Mouse (Mus musculus): ENCODE results near the gene Vsnl1.

Vsnl1 gene

DNA sequence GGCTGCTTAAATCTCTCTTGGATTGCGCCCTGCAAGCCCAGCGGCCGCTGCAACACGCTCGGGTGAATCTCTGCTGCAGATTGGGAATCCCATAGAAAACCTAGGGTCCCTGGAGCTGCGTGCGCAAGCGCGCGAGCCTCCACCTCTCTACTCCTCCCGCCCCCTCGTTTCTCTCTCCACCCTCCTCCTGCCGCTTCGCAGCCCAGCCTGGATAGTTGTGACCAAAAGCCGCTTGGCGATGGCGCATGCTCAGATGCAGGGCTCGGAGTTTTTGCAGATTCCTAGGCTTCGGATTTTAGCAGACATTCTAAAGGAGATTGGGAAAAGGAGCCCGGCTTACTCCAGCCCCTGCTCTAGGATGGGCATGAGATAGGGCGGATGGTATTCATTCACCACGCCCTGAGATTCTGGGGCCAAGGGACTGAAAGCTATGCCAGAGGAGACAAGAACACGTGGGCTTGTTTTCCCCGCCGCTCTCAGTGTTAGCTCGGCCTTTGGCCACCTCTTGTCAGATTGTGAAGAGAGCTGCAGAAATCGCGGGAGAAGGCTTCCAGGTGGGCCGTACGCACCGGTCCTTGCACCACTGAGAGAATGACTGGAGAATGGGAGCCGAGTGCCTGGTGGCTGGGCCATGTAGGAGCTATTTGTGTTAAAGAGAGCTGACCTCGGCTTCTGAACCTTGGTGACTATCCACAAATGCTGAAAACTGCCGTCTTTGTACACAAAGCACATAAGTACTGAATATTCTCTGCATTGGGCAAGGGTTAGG lies at the start of gene Vsnl1:
Gene Vsnl1 (minus strand): TSS at position 117 of the 769 bp plus-strand sequence.
- peak; percentile 79 to 92 for DNase-seq (ENCODE audit: low spot score in 2 of 2)

DNA sequence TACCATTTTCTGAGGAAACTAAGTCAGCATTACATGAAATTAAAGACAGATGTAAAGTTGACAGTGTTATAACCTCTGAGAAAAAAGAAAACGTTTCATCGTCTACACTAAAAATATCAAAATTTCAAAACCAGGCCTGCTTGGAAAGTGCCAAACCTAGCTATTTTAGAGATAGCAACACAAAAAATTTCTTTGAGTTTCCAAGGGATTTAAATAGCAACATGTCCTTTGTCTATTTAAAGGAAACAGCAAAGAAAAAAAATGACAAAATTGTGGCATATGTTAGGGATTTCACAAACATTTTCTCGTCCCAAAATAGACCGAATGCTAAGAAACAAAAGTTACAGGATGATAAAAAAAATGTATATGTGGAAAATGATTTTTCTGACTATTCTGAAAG lies 20.2 kb upstream of the Vsnl1 start:
- no peak for DNase-seq (ENCODE audit: low spot score in 2 of 2)

DNA sequence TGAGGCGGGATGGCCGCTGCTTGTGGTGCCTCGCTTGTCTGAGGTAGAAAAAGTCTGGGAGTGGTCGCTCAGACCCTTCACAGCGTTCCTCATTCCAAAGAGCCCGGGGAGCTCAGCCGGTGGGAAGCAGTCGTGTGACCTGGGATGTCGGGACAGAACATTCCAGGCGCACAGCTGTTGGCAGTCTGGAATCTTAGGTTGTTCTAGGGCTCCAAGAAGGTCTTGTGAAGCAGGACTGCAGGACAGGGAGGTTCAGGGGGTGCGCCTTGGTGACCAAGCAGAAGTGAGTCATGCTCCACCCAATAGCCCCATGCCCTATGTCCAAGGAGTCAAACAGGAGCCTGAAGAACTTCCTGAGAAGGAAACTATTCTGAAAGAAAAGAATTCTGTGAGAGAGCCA lies 19.8 kb upstream of the Vsnl1 start:
- no peak for DNase-seq (ENCODE audit: low spot score in 2 of 2)

DNA sequence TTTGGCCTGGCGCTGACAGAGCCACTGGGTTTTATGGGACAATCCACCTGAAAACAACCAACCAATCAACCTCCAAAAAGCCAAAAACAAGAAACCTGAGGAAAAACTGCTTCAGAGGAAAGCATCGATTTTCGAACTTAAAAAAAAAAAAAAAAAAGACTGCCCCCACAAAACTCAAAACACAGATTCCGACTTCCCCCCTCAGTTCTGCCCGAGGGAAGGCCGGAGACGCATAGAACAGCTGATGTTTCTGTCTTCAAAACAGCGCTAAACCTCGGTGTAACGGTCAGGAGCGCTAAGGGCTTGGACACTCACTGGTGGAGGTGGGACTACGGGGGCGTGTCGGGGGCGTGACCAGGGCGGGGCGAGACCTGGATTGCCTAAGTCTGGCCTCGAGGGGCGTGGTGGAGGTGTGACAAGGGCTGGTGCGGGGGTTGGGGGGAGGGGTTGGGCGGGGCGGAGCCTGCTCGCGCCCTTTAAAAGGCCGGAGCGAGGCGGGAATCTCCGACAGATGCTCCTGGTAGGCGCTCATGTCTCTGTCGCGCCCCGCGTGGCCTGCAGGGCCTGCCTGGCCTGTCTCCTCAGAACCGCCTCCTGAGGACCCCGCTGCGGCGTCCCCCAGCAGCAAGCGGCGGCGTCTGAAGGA lies 19.3 kb upstream of the Vsnl1 start, which contains the start of gene Rad51ap2:
Gene Rad51ap2 (plus strand): TSS at position 531 of the 646 bp plus-strand sequence.
- DNase-seq (ENCODE audit: low spot score in 2 of 2): peak in 1 of 2 experiments; percentile 84

DNA sequence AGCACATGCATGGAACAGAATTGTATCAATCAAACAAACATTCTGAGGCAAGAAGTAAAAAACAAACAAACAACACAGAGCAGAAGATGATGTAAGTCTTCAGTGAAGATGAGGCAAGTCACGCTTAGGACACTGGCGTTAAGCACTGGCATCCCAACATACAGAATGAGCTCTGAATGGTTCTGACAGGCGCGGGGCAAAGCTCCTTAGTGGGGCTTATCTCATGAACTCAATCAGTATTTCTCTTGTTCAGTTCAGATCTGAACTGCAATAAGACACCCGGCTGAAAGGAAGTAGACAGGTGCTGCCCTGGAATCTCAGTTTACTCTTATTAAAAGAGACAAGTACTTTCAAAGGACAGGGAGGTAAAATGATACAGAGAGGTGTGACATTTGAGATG lies 17.7 kb upstream of the Vsnl1 start:
- DNase-seq (ENCODE audit: low spot score in 2 of 2): no peak

DNA sequence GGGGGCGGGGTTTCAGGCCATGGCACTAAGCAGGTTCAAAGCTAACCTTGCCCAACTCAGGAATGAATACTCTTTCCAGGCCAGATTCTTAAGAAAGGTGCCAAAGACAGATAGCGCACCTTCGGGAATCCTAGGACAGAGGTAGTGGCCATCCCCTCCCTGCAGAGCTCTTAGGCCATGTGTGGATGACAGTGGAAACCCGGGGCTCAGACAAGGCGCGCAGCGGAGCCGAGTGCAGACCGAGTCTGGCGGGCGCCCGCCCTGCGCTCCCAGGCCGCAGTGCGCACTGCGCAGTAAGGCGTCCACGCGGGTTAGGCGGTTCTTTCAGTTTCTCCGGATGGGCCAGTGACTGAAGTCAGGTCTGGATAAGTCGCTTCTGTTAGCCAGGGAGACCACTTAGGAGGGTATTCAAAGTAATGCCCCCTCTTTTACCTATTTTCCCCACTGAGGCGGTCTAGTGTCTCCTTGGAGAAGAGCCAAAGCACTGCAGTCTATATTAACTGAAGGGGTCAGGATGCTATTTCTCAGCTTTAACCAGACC lies 1.6 kb upstream of the Vsnl1 start:
- DNase-seq (ENCODE audit: low spot score in 2 of 2): no peak

DNA sequence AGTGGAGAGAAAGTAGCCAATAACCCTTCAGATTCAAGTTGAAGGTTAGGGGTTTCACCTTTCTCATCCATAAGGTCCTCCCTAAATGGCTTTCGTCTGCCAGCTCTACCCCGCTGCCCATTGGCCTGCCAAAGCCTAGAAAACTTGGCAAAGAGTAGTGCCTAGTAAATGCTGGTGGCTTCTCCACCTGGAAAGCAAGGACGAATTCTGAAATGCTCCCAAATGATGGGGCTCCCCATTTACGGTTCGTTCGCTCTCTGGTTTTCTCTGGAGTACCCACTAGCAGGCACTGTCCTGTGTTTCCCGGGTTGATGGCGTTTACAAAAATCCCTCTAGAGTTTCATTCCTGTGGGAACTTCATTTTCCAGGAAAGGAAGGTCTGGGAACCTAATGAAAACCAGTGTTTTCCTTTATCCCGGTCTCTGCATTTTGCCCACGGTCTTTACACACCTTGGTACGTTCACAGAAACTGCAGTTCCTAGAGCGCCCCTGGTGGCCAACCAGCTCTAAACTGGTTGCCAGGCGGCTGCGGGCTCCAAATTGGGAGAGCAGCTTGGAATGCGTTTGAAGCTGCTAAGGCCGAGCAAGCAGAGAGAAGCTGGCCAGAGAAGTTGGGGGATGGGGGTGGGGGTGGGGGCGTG lies 973 bp upstream of the Vsnl1 start:
- DNase-seq (ENCODE audit: low spot score in 2 of 2): peak in 1 of 2 experiments; percentile 88

DNA sequence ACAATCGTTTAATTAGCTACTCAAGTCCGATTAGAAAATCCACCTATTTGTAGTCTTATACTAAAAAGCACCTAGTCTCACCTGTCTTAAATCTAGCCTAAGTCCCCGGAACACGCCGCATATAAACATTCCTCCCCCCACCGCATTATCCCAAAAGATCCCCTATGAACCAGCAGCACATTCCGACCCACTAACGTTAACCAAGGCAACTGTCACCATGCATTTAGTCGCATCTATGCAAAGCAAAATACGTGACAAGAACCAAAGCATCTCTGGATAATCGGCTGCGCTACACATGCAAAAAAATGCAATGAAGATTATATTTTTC lies 426 bp downstream of the Vsnl1 start:
- peak in 1 of 2 experiments; percentile 32 for DNase-seq (ENCODE audit: low spot score in 2 of 2)

DNA sequence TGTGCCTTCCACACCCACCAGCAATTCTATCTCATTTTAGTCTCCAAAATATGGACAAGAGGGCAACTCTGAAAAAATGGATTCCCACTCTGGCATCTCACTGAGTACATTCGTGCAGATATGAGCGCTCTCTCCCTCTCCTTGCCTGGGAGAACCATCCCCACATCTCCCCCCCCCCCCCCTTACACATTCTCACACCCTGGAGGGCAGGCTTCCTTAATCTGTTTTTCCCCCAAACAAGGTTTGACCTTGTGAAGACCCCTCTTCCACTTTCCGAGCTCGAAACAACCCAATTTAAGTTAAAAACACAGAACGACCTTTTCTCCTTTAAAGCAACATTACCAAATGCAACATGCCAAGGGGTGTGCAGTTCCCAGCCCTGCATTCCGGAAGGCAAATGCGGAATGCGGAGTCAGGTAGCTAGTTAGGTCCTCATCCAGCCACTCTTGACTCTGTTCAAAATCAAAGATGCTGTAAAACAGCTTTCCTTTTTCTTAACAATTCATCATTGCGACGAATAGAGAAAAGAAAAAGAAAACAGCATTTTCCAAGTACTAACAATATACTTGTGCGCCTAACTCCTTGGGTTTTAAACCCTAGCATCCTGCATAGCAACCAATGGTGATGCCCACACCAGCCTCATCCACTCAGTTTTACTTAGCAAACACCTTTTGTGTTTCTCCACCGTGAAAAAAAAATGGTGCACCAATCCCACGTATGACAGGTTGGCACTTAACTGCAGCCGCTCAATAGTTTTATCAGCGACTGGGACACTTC lies 979 bp downstream of the Vsnl1 start:
- peak in 1 of 2 experiments; percentile 25 for DNase-seq (ENCODE audit: low spot score in 2 of 2)

DNA sequence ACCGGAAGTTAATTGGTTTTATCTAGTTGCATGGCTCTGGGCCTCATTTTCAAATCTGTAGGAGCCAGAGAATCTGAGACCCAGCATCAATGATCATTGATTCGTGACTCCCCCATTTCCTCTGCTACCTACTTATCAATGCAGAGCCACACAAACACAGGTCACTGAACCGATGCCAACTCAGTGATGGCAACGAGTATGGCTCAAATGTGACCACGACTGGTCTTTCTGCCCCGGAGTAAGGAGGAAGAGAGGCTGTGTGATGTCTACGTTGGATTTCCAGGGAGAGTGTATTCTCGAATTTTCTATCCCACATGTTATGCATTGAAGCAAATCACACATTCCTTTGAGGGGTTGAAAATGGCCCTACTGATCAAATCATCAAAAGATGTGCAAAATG lies 2.0 kb downstream of the Vsnl1 start:
- no peak for DNase-seq (ENCODE audit: low spot score in 2 of 2)

DNA sequence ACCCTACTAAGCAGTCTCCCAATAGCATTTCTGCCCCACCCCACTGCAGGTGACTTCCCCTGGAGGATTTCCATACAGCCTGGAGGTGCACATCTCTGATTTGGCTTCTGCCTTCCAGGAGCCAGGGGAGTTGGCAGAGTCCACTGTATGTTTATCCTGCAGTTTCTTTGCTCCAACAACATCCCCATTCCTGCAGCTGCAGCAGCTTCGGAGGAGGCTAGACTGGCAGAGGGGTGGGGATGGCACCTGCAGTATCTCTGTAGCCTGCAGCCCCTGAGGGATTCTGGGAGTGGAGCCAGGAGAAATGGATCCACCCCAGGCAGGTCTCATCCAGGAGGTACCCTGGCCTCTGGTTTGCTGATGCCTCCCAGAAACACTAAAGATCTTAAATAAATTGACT lies 2.7 kb downstream of the Vsnl1 start:
- DNase-seq (ENCODE audit: low spot score in 2 of 2): peak in 1 of 2 experiments; percentile 36

DNA sequence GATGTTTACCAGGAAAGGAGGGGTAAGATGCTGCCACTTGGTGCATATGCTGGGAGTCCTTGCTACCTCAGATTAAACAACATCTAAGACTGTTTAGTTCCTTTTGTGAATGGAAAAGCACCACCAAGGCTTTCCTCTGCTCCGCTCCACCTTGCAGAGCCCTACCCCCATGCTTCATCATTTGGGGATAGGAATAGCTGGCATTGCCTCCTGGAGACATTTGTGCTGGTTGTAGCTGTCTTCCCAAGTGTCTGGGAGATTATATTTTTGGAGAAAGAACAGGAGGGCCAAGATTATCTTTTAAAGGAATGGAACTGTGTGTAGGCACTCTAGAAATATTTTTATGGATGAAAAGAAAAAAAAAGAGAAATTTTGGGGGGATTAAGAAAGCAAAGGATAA lies 3.3 kb downstream of the Vsnl1 start:
- DNase-seq (ENCODE audit: low spot score in 2 of 2): no peak

DNA sequence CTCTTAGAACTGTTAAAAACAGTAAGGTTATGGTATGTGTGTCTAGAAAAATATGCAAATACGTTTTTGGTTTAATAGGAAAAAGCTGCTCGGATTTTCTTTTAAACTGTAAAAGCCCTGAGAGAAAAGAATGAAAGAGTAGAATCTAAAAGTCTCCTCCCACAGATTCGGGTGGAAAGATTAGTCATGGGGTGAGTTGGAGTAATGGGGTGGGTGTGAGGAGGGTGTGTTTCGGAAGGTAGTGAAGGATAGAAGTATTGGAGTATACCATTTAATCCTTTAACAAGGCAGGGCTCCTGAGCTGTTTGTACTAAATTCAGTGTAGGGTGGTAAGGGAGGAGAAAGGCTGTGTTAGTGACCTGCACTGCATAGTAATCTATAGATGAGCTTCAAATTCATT lies 9.0 kb downstream of the Vsnl1 start:
- DNase-seq (ENCODE audit: low spot score in 2 of 2): no peak

DNA sequence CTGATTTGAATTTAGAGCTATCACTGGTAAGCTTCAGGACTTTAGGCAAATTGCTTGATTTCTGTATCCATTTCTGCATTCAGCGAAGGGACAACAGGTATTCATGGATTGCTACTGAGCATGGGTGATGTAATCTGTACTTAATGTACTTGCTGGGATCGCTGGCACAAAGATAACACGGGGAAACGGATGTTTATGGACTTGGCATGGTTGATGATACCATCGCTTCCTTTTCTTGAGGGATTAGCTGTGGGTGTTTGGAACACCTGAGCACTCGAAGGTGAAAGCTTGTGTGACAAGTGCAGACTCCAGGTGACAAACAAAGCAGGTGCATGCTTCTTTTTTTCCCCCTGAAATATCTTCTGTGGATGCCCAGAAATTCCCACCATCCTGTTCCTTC lies 18.3 kb downstream of the Vsnl1 start:
- no peak for DNase-seq (ENCODE audit: low spot score in 2 of 2)

DNA sequence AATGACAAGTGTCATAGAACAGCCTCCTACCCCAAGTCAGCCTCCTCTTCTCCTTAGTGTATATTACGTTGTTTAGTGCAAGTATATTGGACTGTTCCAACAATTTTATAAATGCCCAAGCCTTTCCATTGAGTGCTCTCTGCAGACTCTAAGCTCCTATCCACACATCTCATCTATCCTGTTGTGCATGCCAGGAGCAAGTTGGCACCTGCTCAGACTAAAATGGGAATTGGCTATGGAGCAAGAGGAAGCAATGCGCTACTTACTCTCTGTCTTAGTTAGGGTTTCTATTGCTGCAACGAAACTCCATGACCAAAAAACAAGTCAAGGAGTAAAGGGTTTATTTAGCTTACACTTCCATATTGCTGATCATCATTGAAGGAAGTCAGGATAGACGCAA lies 28.7 kb downstream of the Vsnl1 start:
- peak in 1 of 2 experiments; percentile 42 for DNase-seq (ENCODE audit: low spot score in 2 of 2)

DNA sequence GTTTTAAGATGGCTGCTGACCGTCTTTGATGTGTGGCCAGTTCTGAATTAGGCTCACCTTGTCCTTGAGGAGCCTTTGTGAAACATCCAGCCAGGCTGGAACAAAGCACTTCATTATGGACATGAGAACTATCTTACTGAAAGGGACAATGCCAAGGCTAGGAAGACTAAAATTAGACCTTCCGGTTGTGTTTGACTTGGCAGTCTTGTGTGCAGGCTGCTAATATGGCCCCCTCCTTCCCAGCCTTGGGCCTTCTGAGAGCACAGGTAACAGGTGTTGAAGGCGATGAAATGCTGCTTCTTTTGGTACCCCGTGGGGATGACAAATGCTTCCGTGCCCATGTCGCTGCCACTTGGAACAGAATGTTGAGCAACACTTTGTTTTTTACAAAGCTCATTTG lies 37.6 kb downstream of the Vsnl1 start:
- DNase-seq (ENCODE audit: low spot score in 2 of 2): no peak

DNA sequence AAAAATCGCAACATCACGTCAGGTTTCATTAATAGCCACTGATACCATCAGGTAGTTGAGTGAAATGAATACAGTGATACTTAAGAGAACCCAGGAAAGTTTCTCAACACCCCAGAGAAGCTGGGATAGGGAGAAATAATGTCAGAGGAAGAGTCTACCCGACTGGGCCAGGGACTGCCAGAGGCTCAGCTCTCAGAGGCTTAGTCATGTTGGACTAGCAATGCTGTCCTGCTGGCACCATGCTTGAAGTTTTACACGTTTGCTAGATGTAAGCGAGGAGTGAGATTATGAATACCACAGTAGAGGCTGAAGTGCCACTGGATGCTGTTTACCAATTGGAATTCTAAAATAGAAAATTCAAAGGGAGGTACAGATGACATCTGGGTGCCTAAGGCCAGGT lies 39.4 kb downstream of the Vsnl1 start:
- no peak for DNase-seq (ENCODE audit: low spot score in 2 of 2)

DNA sequence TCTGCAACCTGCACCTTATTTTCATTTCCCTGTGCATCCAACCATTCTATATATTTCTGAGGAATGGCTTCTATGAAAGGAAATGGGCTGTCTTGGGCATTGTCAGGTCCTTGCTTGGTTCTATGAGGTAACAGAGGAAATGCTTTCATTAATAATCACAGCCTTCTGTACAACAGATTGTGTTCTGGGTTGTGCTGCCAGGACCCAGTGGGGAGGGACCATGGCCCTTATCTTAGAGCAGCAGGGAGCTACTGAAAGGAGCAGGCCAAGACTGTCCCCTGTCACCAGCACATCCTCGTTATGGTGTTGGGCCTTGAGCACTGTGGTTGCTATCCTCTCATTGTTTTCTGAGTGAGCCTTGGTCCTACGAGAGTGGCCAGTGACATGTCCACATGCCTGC lies 40.9 kb downstream of the Vsnl1 start:
- DNase-seq (ENCODE audit: low spot score in 2 of 2): no peak

DNA sequence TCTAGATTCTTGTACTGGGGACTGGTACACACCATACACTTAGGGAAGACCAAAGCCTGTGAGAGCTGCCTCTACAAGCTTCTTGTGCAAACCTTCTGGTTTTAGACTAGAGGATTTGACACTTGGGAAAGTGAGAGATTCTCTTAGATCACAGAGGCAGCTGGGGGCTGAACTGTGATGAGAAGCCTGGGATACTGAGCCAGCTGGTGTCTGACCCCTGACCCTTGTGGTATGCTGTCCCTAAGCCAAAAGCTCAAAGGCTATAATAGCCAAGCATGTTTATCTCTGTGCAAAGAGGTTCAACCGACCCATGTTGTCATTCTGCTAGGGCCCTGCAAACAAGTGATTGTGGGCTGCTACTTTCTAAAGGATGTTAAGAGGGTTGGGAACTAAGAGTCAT lies 43.9 kb downstream of the Vsnl1 start:
- no peak for DNase-seq (ENCODE audit: low spot score in 2 of 2)

DNA sequence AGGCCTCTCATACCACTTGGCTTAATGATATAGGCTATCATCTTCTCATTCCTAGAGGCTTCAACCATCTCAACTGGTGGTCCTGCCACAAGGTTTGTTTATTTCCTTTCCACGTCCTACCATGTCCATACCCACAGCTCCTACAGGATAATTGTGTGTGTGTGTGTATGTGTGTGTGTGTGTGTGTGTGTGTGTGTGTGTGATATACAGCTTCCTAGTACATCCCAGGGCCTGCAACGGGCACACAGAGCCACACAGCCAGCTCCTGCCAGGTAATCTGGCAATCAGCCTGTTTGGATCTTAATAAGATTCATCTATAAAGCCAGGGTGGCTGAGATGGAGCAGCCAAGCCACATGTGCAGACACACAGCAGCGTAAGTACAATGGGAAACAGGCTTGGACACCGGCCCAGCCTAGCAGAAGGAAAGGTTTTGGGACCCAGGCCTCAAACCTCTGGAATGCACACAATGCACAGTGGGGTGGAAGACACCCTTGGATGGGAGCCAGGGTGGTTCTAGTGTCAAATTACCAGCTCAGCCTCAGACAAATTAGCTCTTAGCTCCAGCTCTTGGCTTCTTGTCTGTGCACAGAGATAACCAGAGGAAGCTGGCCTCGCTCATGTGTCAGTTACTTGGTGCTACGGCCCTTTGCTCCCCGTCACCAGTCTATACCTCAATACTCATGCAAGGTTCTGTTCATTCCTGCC lies 45.0 kb downstream of the Vsnl1 start:
- no peak for DNase-seq (ENCODE audit: low spot score in 2 of 2)

DNA sequence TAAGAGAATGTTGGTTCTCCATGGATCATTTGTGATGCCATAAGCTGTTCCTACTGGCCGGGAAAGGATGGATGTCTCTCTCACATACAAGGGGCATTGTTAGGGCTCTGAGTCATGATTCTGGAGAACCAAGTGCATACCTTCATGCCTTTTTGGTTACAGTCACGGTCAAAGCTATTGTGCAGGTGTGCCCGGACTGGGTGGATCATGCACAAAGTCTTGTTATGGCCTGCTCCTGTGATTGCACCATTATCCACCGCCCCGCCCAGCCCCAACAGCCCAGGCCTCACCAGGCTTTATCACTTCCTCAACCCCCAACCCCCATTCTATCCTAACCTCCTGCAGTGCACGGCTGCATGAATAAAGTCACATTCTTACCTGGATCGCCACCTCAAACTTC lies 47.3 kb downstream of the Vsnl1 start:
- DNase-seq (ENCODE audit: low spot score in 2 of 2): no peak
